Mouse (Mus musculus) megakaryocyte, embryonic 14.5 days (primary cell): ENCODE results near the gene Cyp2d12.

Source experiments
- FLI1 ChIP-seq: IDR thresholded peaks from 2 replicates; pipeline ENCODE4 v1.6.1; 2012; ENCODE audit warnings: low read length, inconsistent platforms, mixed read lengths
- GATA1 ChIP-seq: IDR thresholded peaks from 3 replicates; pipeline ENCODE4 v1.6.1; 2012; ENCODE audit warnings: mixed read lengths, low read length, inconsistent platforms, borderline replicate concordance

DNA sequence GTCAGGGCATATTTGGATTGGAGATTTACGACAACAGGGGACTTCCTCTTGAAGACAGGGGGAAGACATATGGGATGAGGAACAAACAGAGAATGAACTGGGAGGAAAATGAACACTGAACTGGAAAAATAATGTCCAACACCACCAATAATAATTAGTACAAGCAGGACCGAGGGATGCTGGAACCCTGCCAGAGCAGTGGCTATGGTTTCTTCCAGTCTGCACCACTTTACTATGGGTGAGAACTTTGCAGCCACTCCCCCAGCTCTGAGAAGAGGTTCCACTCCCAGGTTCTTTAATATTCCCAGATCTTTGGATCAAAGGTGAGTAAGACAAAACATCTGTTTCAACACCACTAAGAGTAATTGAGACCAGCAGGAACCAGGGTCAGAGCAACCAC lies 24.2 kb downstream of the Cyp2d12 start:
- TF ChIP-seq GATA1: no peak
- no peak for TF ChIP-seq FLI1
